11 mouse cellular contexts compared by ENCODE assay signal in genomic region chrX:136067201-136067991, GRCm38 (mm10). TPM values are rescaled to one million over a fixed set of nuclear protein-coding genes. Genes with fewer than 3 reads are reported as not detected.
DNase-seq lines count a peak whose midpoint lies in the region; ATAC-seq lines count a peak whose summit lies in the region.
"Not testable (repeated sequence)": the region's sequence is repeated elsewhere in the genome, so short reads cannot be mapped to it uniquely, and the experiment has no call there.
"Had no signal": no experiment of that assay in that cellular context is flagged by ENCODE, and none has a peak within 500 bp of the region (broad histone marks: within the 10 kb centered on the region; RNA-seq: fewer than 3 reads in every experiment).

No protein-coding gene starts in this region.

- H3K4me2 ChIP-seq in intestine, embryonic 15.5 days (replicated peaks) = peak overlapping the region; percentile 50
- peak overlapping the region; percentile 42 for H3K4me2 ChIP-seq in lung, embryonic 16.5 days (ENCODE audit: low read depth, low read length)

- H3K4me3 ChIP-seq in intestine, embryonic 15.5 days (replicated peaks) = peak overlapping the region; percentile 33
- H3K4me3 ChIP-seq in lung, embryonic 16.5 days (ENCODE audit: low read length) = peak overlapping the region; percentile 34

- not testable (repeated sequence) for H3K36me3 ChIP-seq in intestine, embryonic 15.5 days; lung, embryonic 16.5 days (ENCODE audit: control insufficient read depth, insufficient read depth, low read length)

- not testable (repeated sequence) for H3K4me1 ChIP-seq in intestine, embryonic 15.5 days (replicated peaks); lung, embryonic 16.5 days (replicated peaks; ENCODE audit: control insufficient read depth, insufficient read depth, low read length)

- DNase-seq in adrenal gland, postnatal 14 days = peak; percentile 5
- peak; percentile 67 for DNase-seq in embryo, embryonic 10.5 days (ENCODE audit: low spot score)
- peak; percentile 19 to 28 for DNase-seq in left cerebral cortex, postnatal 14 days (ENCODE audit: low spot score in 2 of 2)
- DNase-seq in retina, postnatal 1 day = peak; percentile 76

- not testable (repeated sequence) for H3K9me3 ChIP-seq in intestine, embryonic 15.5 days; lung, embryonic 16.5 days (ENCODE audit: control insufficient read depth, low read length)

- not testable (repeated sequence) for H3K9ac ChIP-seq in intestine, embryonic 15.5 days; lung, embryonic 16.5 days (ENCODE audit: low read length)

- not testable (repeated sequence) for H3K27ac ChIP-seq in intestine, embryonic 15.5 days; lung, embryonic 16.5 days (ENCODE audit: low read length)

- ATAC-seq in frontal cortex, adult (ENCODE audit: low TSS enrichment) = peak; percentile 61
- peak; percentile 63 for ATAC-seq in intestine, embryonic 15.5 days
- peak; percentile 64 for ATAC-seq in lung, embryonic 16.5 days (ENCODE audit: low read depth)

- intact Hi-C loops in left cerebral cortex, postnatal 14 days (cut with DNase I) = loop anchor here (5.0 kb wide), 1 partner anchor 40 kb away; no protein-coding TSS in a partner anchor

- not testable (repeated sequence) for H3K27me3 ChIP-seq in intestine, embryonic 15.5 days (replicated peaks); lung, embryonic 16.5 days (ENCODE audit: control insufficient read depth, insufficient read depth, low read depth, low read length)

- WGBS in intestine, embryonic 15.5 days = 18% methylated on average over 28 of the region's 48 CpGs
- WGBS in lung, embryonic 16.5 days = 8% methylated on average over 9 of the region's 48 CpGs

RNA-seq across cellular contexts. Expression of gene Bex2, which starts 0.6 kb away (rescaled TPM):
- total RNA-seq in adrenal gland, postnatal 14 days (2021) = 28.4 and 33.0 TPM in 2 replicates
- polyA plus RNA-seq in intestine, embryonic 15.5 days (2015; fragmentation: Nextera tagmentation; extraction: Ambion mirVana) = 121 and 127 TPM in 2 replicates
- total RNA-seq in left cerebral cortex, postnatal 14 days (2021) = 100 to 1,000 TPM; 410 to 431 TPM
- polyA plus RNA-seq in lung, embryonic 16.5 days (2015; fragmentation: Nextera tagmentation; extraction: Ambion mirVana) = 56.8 and 57.7 TPM in 2 replicates

RNA-seq across cellular contexts. Expression of gene Nxf3, which starts 17.7 kb away (rescaled TPM):
- total RNA-seq in adrenal gland, postnatal 14 days (2021) = not detected in 2 replicates
- polyA plus RNA-seq in intestine, embryonic 15.5 days (2015; fragmentation: Nextera tagmentation; extraction: Ambion mirVana) = 0.39 TPM in 1 of 2 replicates, not detected in the other
- total RNA-seq in left cerebral cortex, postnatal 14 days (2021) = not detected
- 0.08 TPM in 1 of 2 replicates, not detected in the other for polyA plus RNA-seq in lung, embryonic 16.5 days (2015; fragmentation: Nextera tagmentation; extraction: Ambion mirVana)
- total RNA-seq: heart, postnatal 10 days; left cerebral cortex, adult 18-20 months had no signal
- polyA plus RNA-seq: activated CD4-positive, CD25-positive, alpha-beta regulatory T cell, adult 4 months had no signal

RNA-seq across cellular contexts. Expression of gene Arxes1, which starts 34.2 kb away (rescaled TPM):
- 20.4 and 23.2 TPM in 2 replicates for total RNA-seq in adrenal gland, postnatal 14 days (2021)
- 26.7 and 32.3 TPM in 2 replicates for polyA plus RNA-seq in intestine, embryonic 15.5 days (2015; fragmentation: Nextera tagmentation; extraction: Ambion mirVana)
- 10 to 100 TPM; 57.2 to 59.4 TPM for total RNA-seq in left cerebral cortex, postnatal 14 days (2021)
- 13.2 and 17.7 TPM in 2 replicates for polyA plus RNA-seq in lung, embryonic 16.5 days (2015; fragmentation: Nextera tagmentation; extraction: Ambion mirVana)
- polyA plus RNA-seq: activated CD4-positive, CD25-positive, alpha-beta regulatory T cell, adult 4 months; myocyte had no signal

Comparison
In these comparisons a context has a peak if more than half of its experiments do, and no peak if none do; other contexts are left out.
1. DNase-seq: peak in every context shown above with its lines; median percentile 76 in retina, postnatal 1 day; 67 in embryo, embryonic 10.5 days; 24 in left cerebral cortex, postnatal 14 days; 5 in adrenal gland, postnatal 14 days.
2. RNA of gene Bex2, which starts 0.6 kb away (total RNA-seq): 410 to 431 TPM in left cerebral cortex, postnatal 14 days; 28.4 to 33.0 TPM in adrenal gland, postnatal 14 days; every median in the first group is over 10 times any median in the second.
3. Peak in every context shown above with its lines, with median percentiles within 50 percentile points of each other: ATAC-seq.